In the genomic region with DNA sequence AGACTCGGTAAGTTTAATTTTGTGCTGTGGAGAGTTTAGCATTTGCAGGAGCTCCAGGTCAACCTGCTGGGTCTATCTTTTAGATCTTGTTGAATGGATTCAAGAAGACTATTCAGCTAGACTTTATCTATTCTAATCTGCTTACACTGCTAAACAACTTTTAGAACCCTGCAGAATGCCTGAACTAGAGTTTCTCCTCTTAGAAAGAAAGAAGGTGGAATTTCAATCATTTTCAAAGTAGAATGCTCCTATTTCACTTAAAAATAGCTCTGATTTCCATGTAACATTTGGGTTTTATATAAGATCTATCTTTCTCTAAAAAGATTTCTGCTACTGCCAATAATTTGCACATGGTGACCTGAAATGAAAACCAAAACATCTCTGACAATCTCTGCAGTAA, we compare ENCODE assay signal across 27 mouse cellular contexts.
"Had no signal": no experiment of that assay in that cellular context is flagged by ENCODE, and none has a peak within 500 bp of the region (broad histone marks: within the 10 kb centered on the region; RNA-seq: fewer than 3 reads in every experiment).

No protein-coding gene starts in this region.

- H3K27ac ChIP-seq: embryonic facial prominence, embryonic 10.5 days; embryonic facial prominence, embryonic 12.5 days; embryonic facial prominence, embryonic 13.5 days; embryonic facial prominence, embryonic 15.5 days; forebrain, embryonic 10.5 days; forebrain, embryonic 12.5 days; forebrain, embryonic 13.5 days; forebrain, embryonic 15.5 days; gastrocnemius, adult 2 months; heart, adult 2 months; heart, embryonic 10.5 days had no signal

- DNase-seq: cerebellum, adult 9-10 months; cerebellum, adult 9-11 months; cerebellum, postnatal 10 days; cerebellum, postnatal 14 days; cerebellum, postnatal 25 days; cerebellum, postnatal 36 days; embryo, embryonic 11 days; forebrain, postnatal 0 days; gastrocnemius, adult 2 months; gastrocnemius, postnatal 10 days; gastrocnemius, postnatal 14 days; gastrocnemius, postnatal 25 days; gastrocnemius, postnatal 36 days; heart, adult 11 months; heart, adult 18-20 months; heart, adult 2 months had no signal

- ATAC-seq: forebrain, embryonic 13.5 days; forebrain, embryonic 14.5 days; forebrain, embryonic 15.5 days; forebrain, postnatal 0 days had no signal

- H3K4me3 ChIP-seq: embryonic facial prominence, embryonic 10.5 days; embryonic facial prominence, embryonic 12.5 days; embryonic facial prominence, embryonic 13.5 days; embryonic facial prominence, embryonic 15.5 days; erythroblast, embryonic 14.5 days; forebrain, embryonic 10.5 days; forebrain, embryonic 12.5 days; forebrain, embryonic 13.5 days; forebrain, embryonic 15.5 days; gastrocnemius, adult 2 months; heart, adult 2 months; heart, embryonic 10.5 days had no signal
